Mouse (Mus musculus) CH12.LX (cell line): Measurements from ENCODE around the gene Etfbkmt.

Source experiments
- CTCF ChIP-seq, 2 experiments: IDR thresholded peaks in 1 of 2; conservative IDR thresholded peaks in 1 of 2; 2 replicates each; pipeline ENCODE4 v1.5.1; 2011 to 2012; ENCODE audit warnings: low read depth in 2 of 2, low read length in 2 of 2, improper control_type of control experiment in 1 of 2, inconsistent platforms in 1 of 2, mild to moderate bottlenecking in 1 of 2, moderate library complexity in 1 of 2
- MYC ChIP-seq: IDR thresholded peaks from 2 replicates; pipeline ENCODE4 v1.6.1; 2011; ENCODE audit warnings: low read depth, mild to moderate bottlenecking, improper control_type of control experiment, low read length
- POLR2AphosphoS2 ChIP-seq: IDR thresholded peaks from 2 replicates; pipeline ENCODE4 v1.6.1; 2011; ENCODE audit warnings: low read depth, low read length, improper control_type of control experiment
- USF1 ChIP-seq: IDR thresholded peaks from 2 replicates; pipeline ENCODE4 v1.6.1; 2014; ENCODE audit warnings: low read depth, mild to moderate bottlenecking, inconsistent platforms, low read length, improper control_type of control experiment

DNA sequence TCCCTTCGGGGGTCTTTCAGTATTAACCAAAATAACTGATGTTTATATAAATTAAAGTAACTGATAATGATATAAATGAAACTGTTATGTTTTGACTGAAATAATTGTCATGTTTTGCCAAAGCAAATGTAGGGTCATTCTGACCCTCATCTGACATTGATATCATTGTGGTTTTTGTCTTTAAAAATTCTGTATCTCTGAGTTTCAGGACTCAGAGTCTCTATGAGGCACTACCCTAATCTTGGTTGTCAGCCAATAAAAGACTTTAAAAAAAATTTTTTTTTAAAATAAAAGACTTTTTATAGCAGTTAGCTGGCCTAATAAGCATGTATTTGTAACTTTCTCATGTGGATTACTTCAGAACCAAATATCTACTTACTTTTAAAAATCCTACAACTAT is 28.0 kb downstream of the Etfbkmt start:
- no peak for TF ChIP-seq CTCF (conservative IDR thresholded peaks at IDR 0.05 in 1 of 2, IDR thresholded peaks at IDR 0.05 in 1 of 2; ENCODE audit: low read depth in 2 of 2, low read length in 2 of 2)
- no peak for TF ChIP-seq USF1
- TF ChIP-seq MYC, result no peak
- TF ChIP-seq POLR2AphosphoS2, result no peak
